Mouse (Mus musculus): Measurements from ENCODE around the gene Oat. TPM values are rescaled to one million over a fixed set of nuclear protein-coding genes. Genes with fewer than 3 reads are reported as not detected.

Oat gene
- polyA plus RNA-seq, 1 experiment from 2014 or later = 126 TPM

GRCm38 (mm10) chr7:132555911-132556310, 20.3 kb downstream of the Oat start:
- WGBS = 32% methylated on average over 4 of the region's 4 CpGs
- Histone ChIP-seq H3K27me3 (ENCODE audit: low read depth, poor library complexity, severe bottlenecking) (no peaks in the 10 kb centered on the region), H3K27ac (no peak overlapping the region), H3K4me3 (no peak overlapping the region), H3K4me1 (peaks cover 11% of the 10 kb centered on the region), H3K36me3 (peaks cover 40% of the 10 kb centered on the region), H3K9me3 (replicated peaks) (no peaks in the 10 kb centered on the region)
- DNase-seq (ENCODE audit: low spot score) = no peak

GRCm38 (mm10) chr7:132554091-132554490, 22.1 kb downstream of the Oat start:
- Histone ChIP-seq H3K27me3 (ENCODE audit: low read depth, poor library complexity, severe bottlenecking) (no peaks in the 10 kb centered on the region), H3K36me3 (peaks cover 22% of the 10 kb centered on the region), H3K9me3 (replicated peaks) (no peaks in the 10 kb centered on the region), H3K27ac (no peak overlapping the region), H3K4me3 (no peak overlapping the region), H3K4me1 (peaks cover 11% of the 10 kb centered on the region)
- DNase-seq (ENCODE audit: low spot score) = no peak
- WGBS = 81% methylated on average over 2 of the region's 2 CpGs

GRCm38 (mm10) chr7:132551351-132552126, 24.7 kb downstream of the Oat start:
- H3K27me3 ChIP-seq (ENCODE audit: low read depth, poor library complexity, severe bottlenecking) = no peaks in the 10 kb centered on the region
- peak; percentile 97 for DNase-seq (ENCODE audit: low spot score)
- H3K9me3 ChIP-seq (replicated peaks) = no peaks in the 10 kb centered on the region
- H3K36me3 ChIP-seq = peaks cover under 1% of the 10 kb centered on the region
- WGBS = 2% methylated on average over 27 of the region's 27 CpGs
- H3K27ac ChIP-seq = peak overlapping the region; percentile 83
- H3K4me1 ChIP-seq = peaks cover 9% of the 10 kb centered on the region
- peak overlapping the region; percentile 63 for H3K4me3 ChIP-seq

- Histone ChIP-seq H3K27me3 (ENCODE audit: low read depth, poor library complexity, severe bottlenecking) (no peaks in the 10 kb centered on the region), H3K4me3 (no peak overlapping the region), H3K4me1 (peaks cover 7% of the 10 kb centered on the region; the same call in 1 of the 2 replicates), H3K36me3 (no peaks in the 10 kb centered on the region), H3K27ac (no peak overlapping the region), H3K9me3 (replicated peaks) (no peaks in the 10 kb centered on the region)
- 80% methylated on average over 3 of the region's 3 CpGs for WGBS
- DNase-seq (ENCODE audit: low spot score) = no peak
These were observed 29.1 kb downstream of the Oat start for GRCm38 (mm10) chr7:132547126-132547525.

- H3K36me3 ChIP-seq = no peaks in the 10 kb centered on the region
- 58% methylated on average over 4 of the region's 4 CpGs for WGBS
These were observed 33.8 kb downstream of the Oat start for GRCm38 (mm10) chr7:132542427-132542826.

GRCm38 (mm10) chr7:132541566-132541965, 34.6 kb downstream of the Oat start:
- WGBS = 59% methylated on average over 3 of the region's 3 CpGs
- no peaks in the 10 kb centered on the region for H3K9me3 ChIP-seq (replicated peaks)
- H3K27me3 ChIP-seq (ENCODE audit: low read depth, poor library complexity, severe bottlenecking) = no peaks in the 10 kb centered on the region
- no peak overlapping the region for H3K4me3 ChIP-seq
- no peak overlapping the region for H3K27ac ChIP-seq
- peaks cover 3% of the 10 kb centered on the region; the same call in 1 of the 2 replicates for H3K4me1 ChIP-seq
- DNase-seq (ENCODE audit: low spot score) = no peak
- no peaks in the 10 kb centered on the region for H3K36me3 ChIP-seq

More at GRCm38 (mm10) chr7:132542427-132542826, 33.8 kb downstream of the Oat start:
- no peak for DNase-seq (ENCODE audit: low spot score)
- no peak overlapping the region for H3K27ac ChIP-seq
- no peaks in the 10 kb centered on the region for H3K9me3 ChIP-seq (replicated peaks)
- H3K4me1 ChIP-seq = peaks cover 3% of the 10 kb centered on the region; the same call in 1 of the 2 replicates
- H3K27me3 ChIP-seq (ENCODE audit: low read depth, poor library complexity, severe bottlenecking) = no peaks in the 10 kb centered on the region
- no peak overlapping the region for H3K4me3 ChIP-seq

GRCm38 (mm10) chr7:132540597-132540996, 35.6 kb downstream of the Oat start:
- no peak overlapping the region for H3K4me3 ChIP-seq
- DNase-seq (ENCODE audit: low spot score) = no peak
- WGBS = 89% methylated on average over 4 of the region's 4 CpGs

GRCm38 (mm10) chr7:132529206-132529605, 47.0 kb downstream of the Oat start:
- DNase-seq (ENCODE audit: low spot score) = no peak
- 57% methylated on average over 3 of the region's 3 CpGs for WGBS

More at GRCm38 (mm10) chr7:132540597-132540996, 35.6 kb downstream of the Oat start:
- Histone ChIP-seq H3K36me3 (no peaks in the 10 kb centered on the region), H3K27me3 (ENCODE audit: low read depth, poor library complexity, severe bottlenecking) (no peaks in the 10 kb centered on the region), H3K27ac (no peak overlapping the region), H3K4me1 (peaks cover 3% of the 10 kb centered on the region; the same call in 1 of the 2 replicates), H3K9me3 (replicated peaks) (no peaks in the 10 kb centered on the region)

GRCm38 (mm10) chr7:132513419-132513982, 62.7 kb downstream of the Oat start:
- no peaks in the 10 kb centered on the region for H3K27me3 ChIP-seq (ENCODE audit: low read depth, poor library complexity, severe bottlenecking)
- H3K36me3 ChIP-seq = no peaks in the 10 kb centered on the region
- no peak overlapping the region for H3K4me3 ChIP-seq
- H3K27ac ChIP-seq = no peak overlapping the region
- DNase-seq (ENCODE audit: low spot score) = no peak
- 88% methylated on average over 7 of the region's 7 CpGs for WGBS
- H3K9me3 ChIP-seq (replicated peaks) = no peaks in the 10 kb centered on the region
- no peaks in the 10 kb centered on the region for H3K4me1 ChIP-seq

More at GRCm38 (mm10) chr7:132529206-132529605, 47.0 kb downstream of the Oat start:
- Histone ChIP-seq H3K27me3 (ENCODE audit: low read depth, poor library complexity, severe bottlenecking) (no peaks in the 10 kb centered on the region), H3K4me1 (peaks cover 13% of the 10 kb centered on the region), H3K4me3 (no peak overlapping the region), H3K9me3 (replicated peaks) (no peaks in the 10 kb centered on the region), H3K36me3 (no peaks in the 10 kb centered on the region), H3K27ac (peak overlapping the region; percentile 47; the same call in 1 of the 2 replicates)

GRCm38 (mm10) chr7:132509110-132509509, 67.1 kb downstream of the Oat start:
- no peak overlapping the region for H3K27ac ChIP-seq
- WGBS = 89% methylated on average over 2 of the region's 2 CpGs

More at GRCm38 (mm10) chr7:132509110-132509509, 67.1 kb downstream of the Oat start:
- Histone ChIP-seq H3K9me3 (replicated peaks) (no peaks in the 10 kb centered on the region), H3K27me3 (ENCODE audit: low read depth, poor library complexity, severe bottlenecking) (no peaks in the 10 kb centered on the region), H3K4me1 (no peaks in the 10 kb centered on the region), H3K4me3 (no peak overlapping the region), H3K36me3 (no peaks in the 10 kb centered on the region)
- DNase-seq (ENCODE audit: low spot score) = no peak

Other genes with a start within 250 kb of the Oat start
- 0.09 TPM in 1 of 2 replicates, not detected in the other for gene Nkx1-2, start 23.2 kb upstream of the Oat start, polyA plus RNA-seq (2016; fragmentation: Nextera tagmentation; extraction: Ambion mirVana)
- 20.1 and 28.0 TPM in 2 replicates for gene Lhpp, start 34.2 kb upstream of the Oat start, polyA plus RNA-seq (2016; fragmentation: Nextera tagmentation; extraction: Ambion mirVana)
- 32.7 and 39.1 TPM in 2 replicates for gene Fam53b, start 237.5 kb upstream of the Oat start, polyA plus RNA-seq (2016; fragmentation: Nextera tagmentation; extraction: Ambion mirVana)